Mouse (Mus musculus) frontal cortex, postnatal 25 days (tissue): Measurements from ENCODE around the gene Olfr616.
"Not testable (repeated sequence)": the region's sequence is repeated elsewhere in the genome, so short reads cannot be mapped to it uniquely, and the experiment has no call there.

Experiments
- DNase-seq, 2 experiments: peaks; one replicate each; pipeline ENCODE4 v3.0.0; 2022; ENCODE audit warnings: low spot score in 2 of 2

The Olfr616 gene

DNA sequence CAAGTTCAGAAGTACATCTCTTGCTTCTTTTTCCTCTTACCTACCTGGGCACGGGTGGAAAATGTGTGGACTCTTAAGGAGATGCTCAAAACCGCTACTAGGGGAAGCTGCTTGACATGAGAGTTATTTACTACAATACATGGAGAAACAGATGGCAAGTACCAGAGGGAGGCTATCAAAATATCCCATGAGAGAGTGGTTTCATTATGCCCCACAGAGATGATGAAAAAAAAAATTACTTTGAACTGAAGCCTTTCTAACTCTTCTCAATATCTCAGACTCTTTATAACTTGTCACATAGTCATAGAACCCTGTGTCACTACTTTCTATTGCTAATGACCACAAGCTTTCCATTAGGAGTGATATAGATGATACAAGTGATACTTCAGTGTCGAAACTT is at the start of gene Olfr616:
Gene Olfr616 (minus strand): TSS at position 101 of the 400 bp plus-strand sequence.
- DNase-seq: no peak

DNA sequence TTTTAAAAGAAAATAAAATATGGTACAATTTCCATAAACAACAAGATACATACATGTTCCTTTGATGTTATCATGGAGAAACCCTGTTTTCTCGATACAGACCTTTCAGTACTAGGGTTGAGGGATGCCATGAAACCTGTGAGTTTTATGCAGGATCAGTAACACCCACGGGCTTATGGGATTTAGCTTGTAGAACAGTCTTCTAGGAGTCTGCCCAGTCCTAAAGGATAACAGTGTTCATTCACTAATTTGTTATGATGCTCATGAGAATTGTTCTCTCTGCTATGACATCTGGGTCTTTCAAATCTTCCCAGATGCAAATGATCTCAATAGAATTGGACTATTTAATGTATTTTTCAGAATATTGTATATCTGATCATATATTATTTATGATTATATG is 43.5 kb upstream of the Olfr616 start, which contains the start of gene Olfr620:
Gene Olfr620 (minus strand): TSS at position 101 of the 400 bp plus-strand sequence.
- DNase-seq: no peak

GRCm38 (mm10) chr7:103607425-103607824 is 38.5 kb upstream of the Olfr616 start:
- no peak for DNase-seq

- no peak for DNase-seq
Measured at GRCm38 (mm10) chr7:103600275-103600674, 31.3 kb upstream of the Olfr616 start, which contains the start of gene Olfr619. Gene Olfr619, plus strand, starts transcription at chr7:103600575.

DNA sequence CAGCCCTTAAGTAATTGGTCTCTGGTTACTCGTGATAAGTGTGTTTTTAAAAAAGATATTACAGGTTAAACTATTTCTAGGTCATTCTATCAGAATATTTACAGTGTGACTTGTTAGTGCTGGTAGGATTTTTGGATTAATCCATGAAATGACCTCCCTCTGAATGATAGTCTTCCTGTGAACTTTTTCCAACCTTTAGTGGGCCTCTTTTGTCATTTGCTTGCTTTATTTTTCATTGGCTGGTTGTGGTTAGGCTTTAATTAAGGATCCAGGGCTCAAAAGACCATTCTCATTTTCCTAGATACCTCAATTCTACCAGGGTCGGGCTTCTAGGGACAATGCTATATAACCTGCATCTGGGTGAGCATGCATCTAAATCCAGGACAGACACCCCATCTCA is 20.9 kb upstream of the Olfr616 start, which contains the start of gene Olfr618:
Gene Olfr618 (plus strand): TSS at position 301 of the 400 bp plus-strand sequence.
- DNase-seq: no peak

GRCm38 (mm10) chr7:103572761-103573160 is 3.8 kb upstream of the Olfr616 start, which contains the start of gene Olfr617:
Gene Olfr617, plus strand, starts transcription at chr7:103573061.
- no peak for DNase-seq

DNA sequence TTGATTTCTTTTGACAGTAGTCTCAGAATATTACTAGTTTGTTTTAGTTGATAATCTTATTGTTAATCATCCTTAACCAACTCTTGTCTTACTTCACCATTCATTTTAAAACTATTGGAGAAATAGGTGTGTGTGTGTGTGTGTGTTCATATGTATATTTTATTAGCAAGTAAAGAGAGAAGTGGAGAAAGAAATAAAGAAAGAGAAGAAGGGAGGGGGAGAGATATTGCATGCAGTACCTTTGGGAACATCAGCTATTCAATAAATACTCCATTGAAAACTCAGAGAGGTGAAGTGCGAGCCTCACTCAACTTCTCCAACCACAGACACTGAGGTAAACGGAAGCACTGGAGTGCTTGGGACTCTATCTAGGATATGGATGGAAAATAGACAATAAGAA is 13.2 kb downstream of the Olfr616 start, which contains the start of gene Olfr615:
Gene Olfr615 (plus strand): TSS at position 301 of the 400 bp plus-strand sequence.
- no peak for DNase-seq

GRCm38 (mm10) chr7:103547774-103548173 is 21.2 kb downstream of the Olfr616 start, which contains the start of gene Olfr613:
Gene Olfr613, plus strand, starts transcription at chr7:103548074.
- no peak for DNase-seq

DNA sequence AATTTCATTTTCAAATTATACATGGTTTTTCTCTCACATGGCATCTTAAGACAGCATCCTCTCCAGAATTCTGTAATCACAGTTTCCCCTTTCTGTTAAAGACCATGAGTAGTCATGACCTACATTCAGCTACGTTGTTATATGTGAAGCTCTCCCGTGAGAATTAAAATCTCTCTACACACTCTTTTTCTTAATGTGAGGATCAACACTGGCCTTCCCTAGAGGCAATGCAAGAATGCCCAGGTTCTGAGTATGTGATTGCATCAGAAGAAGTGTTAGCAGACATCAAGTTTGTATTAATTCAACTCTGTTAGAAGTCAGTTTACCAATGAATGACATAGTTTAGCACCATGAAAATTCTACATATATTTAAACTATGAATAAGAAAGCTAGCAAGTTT is 26.3 kb downstream of the Olfr616 start, which contains the start of gene Olfr612:
Gene Olfr612 (minus strand): TSS at position 101 of the 400 bp plus-strand sequence.
- DNase-seq: not testable (repeated sequence)

DNA sequence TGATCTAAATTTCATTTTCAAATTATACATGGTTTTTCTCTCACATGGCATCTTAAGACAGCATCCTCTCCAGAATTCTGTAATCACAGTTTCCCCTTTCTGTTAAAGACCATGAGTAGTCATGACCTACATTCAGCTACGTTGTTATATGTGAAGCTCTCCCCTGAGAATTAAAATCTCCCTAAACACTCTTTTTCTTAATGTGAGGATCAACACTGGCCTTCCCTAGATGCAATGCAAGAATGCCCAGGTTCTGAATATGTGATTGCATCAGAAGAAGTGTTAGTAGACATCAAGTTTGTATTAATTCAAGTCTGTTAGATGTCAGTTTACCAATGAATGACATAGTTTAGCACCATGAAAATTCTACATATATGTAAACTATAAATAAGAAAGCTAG is 48.2 kb downstream of the Olfr616 start, which contains the start of gene Olfr611:
Gene Olfr611 (minus strand): TSS at position 101 of the 400 bp plus-strand sequence.
- not testable (repeated sequence) for DNase-seq
